Mouse (Mus musculus) gastrocnemius, postnatal 25 days (tissue): ENCODE results near the gene Trim44. TPM values are rescaled to one million over a fixed set of nuclear protein-coding genes. Genes with fewer than 3 reads are reported as not detected.

Source experiments
- DNase-seq: peaks from one replicate; pipeline ENCODE4 v3.0.0; 2022
- long read RNA-seq, 2 experiments: library from polyadenylated mRNA; stranded (forward); transcript quantifications; one replicate each; pipeline ENCODE4 v2.0.0; 2021
- total RNA-seq, 2 experiments: library from RNA; stranded (reverse); gene quantifications; 1 replicate in 1 of 2; 2 replicates in 1 of 2; pipeline ENCODE4 v1.2.3; 2021

Trim44 gene
- 10 to 100 TPM; 13.5 to 13.9 TPM for total RNA-seq
- long read RNA-seq, experiment 1, full-length matches to known transcripts = 1 of 24 reads
- long read RNA-seq, experiment 1, partial matches to known transcripts = 2 of 24 reads
- long read RNA-seq, experiment 1, other reads (novel, unspliced or antisense) = 21 of 24 reads
- long read RNA-seq, experiment 2, partial matches to known transcripts = 0 of 22 reads
- long read RNA-seq, experiment 2, other reads (novel, unspliced or antisense) = 22 of 22 reads

DNA sequence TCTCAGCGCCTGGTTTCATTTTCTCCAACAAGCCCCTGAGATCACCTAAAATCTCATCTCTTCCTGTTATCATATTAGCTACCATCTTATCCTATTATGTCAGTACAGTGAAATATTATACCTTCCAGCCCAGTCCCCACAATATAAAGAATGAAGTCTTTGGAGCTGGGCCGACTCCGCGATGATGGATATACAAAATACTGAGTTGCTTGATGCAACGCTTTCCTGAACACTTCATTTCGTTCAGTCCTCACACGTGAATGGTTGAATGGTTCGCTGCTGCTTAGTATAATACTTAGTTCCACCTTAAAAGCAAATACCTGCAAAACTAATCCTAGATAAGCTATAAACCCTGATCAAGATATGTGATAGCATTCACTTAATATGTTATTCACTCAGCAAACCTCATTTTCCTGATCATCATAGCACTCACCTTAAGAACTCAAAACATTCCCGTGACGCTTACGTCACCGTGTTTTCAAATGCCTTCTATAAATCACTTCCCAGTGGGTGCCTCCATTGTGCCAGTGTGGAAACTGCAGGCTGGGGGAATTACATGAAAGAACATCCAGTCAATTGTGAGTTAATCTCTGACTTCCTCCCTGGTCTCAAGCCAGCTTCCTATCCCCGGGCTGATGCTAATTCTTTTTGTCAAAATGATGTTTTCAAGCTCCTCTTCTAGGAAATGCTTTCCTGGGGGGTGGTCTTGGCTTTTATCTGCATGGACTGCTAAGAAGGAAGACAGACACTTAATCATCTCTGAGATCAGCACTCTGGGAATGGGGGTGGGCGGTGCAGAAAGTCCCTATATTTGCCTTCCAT lies at the start of gene Trim44:
Gene Trim44, minus strand, starts transcription at position 466 of the 822 bp plus-strand sequence.
- no peak for DNase-seq

DNA sequence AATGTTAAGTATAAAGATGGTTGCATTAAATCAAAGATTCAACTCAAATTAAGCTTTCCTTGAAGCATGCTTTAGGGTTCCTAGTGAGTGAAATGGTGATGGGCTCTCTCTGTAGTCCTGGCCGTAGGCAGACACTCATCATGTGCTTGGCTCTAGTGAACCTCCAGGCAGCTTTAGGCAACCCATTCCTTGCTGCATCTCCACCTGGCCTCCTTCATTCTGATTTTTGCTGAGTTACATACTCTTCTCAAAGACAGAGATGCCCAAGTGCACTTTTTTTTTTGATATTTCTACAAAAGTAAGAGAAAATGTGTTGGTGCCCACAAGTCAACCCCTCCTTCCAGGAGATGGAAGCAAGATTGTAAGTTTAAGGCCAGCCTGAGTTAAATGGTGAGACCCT lies 47.5 kb upstream of the Trim44 start:
- DNase-seq = no peak

DNA sequence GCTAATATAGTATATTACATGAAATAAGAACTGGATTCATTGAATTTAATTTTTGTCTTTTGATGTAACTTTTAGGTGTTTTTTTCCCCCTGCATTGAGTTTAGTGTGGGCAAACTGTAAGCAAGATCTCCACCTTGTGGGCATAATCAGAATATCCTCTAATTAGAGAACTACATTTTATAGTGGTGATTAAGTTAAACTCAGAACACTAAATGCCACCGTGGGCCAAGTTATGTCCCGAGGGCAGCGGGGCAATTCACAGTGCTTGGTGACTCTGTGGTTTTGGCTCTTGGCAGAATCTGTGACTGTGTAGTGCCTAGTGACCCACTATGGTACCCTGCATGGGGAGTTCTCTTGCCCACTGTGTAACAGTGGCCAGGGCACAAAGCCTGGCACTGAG lies 45.8 kb upstream of the Trim44 start:
- DNase-seq = no peak

- DNase-seq = peak; percentile 28
These were observed 44.3 kb upstream of the Trim44 start, which contains the start of gene Fjx1 for GRCm38 (mm10) chr2:102451671-102452549. TSS of gene Fjx1 (minus strand) at chr2:102452499.

DNA sequence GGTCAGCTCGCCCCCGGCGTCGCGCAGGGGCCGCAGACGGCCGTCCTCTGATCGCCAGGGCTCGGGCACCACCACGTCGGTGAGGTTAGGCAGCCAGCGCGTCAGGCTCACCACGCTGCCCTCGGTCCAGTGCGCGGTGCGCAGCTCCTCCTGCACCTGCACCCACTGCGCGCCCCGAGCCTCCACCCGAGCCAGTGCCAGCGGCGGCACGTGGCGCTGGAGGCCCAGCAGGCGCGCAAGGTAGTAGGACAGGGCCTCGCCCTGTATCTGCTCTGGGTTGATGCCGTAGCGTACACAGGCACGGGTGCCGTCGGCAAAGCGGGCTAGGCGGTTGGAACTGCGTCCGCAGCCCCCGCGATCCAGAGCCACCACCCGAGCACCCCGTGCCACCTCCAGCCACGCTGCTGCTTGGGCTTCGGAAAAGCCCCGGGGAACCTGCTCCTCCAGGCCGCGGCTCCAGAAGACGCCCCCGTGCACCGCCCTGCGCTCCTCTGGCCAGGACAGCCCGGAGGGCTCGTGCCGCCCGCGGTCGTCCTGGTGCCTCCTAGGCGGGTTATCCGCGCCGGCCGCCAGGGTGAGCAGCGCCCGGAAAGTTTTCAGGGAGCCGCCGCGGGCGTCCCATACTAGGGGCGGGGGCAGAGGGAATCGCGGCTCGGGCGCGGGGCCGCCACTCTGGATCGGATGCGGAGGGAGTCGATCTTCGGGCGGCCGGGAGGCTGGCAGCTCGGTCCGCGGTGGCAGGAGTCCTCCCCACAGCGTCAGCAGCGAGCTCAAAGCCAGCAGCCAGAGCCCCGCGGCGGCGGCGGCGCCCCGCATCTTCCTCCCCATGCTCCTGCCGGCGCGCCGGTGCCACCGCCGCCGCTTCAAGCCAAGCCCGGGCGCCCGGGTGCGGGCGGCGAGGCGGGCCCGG lies 43.4 kb upstream of the Trim44 start:
- peak; percentile 17 for DNase-seq

DNA sequence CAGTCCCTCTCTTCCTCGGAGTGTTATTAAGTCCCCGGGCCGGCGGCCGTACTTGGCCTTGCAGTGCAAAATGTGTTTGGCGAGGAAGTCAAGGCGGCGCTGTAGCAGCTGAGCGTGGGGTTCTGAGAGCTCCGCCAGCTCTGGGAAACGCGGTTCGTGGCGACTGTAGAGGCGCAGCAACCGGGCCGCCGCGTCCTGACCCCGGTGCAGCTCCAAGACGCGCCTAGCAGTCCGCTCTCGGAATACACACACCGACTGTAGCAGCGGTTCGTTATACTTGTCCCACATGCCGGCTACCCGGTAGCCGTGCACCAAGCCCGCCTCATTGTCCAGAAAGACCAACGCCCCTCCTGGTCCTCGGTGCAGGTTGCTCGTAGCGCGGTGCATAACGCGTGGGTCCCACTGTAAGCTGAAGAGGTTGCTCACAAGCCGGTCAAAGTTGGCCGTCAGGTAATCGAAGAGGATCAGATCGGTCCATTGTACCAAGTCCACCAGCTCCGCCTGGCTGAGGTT lies 42.7 kb upstream of the Trim44 start:
- DNase-seq = peak; percentile 40

GRCm38 (mm10) chr2:102449630-102450247 lies 42.1 kb upstream of the Trim44 start:
- DNase-seq = no peak

- no peak for DNase-seq
These were observed 41.4 kb upstream of the Trim44 start for GRCm38 (mm10) chr2:102449056-102449455.

- DNase-seq = no peak
These were observed 40.2 kb upstream of the Trim44 start for GRCm38 (mm10) chr2:102447831-102448230.

GRCm38 (mm10) chr2:102446851-102447250 lies 39.2 kb upstream of the Trim44 start:
- no peak for DNase-seq

DNA sequence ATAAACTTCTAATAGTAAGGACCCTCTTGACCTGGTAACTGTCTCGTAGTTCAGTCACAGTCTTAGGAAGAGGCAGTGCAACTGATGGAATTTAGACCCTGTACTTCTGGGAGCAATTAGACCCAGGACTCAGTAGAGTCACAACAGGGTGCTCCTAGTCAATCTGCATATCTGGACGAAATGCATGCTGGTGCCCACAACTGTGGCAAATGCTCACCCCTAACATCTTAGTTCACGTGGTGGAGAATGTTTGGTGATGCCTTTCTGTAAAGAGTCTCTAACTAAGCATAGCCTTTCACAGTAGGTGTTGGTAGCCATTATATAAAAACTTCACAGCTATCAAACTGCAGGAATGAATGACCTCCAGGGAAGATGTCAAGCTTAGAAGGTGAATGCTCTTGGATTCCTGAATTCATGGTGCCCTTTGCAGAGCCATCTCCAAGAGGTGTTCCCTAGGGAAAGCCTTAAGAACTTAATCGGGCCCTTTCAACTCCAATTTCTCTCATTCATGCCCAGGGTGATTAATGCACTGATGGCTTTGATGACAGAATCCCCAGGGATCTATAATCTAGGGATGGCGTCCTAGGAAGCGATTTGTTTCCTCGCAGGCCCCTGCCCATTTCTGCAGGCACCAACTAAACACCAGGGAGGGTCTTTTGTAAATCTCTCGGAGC lies 29.9 kb upstream of the Trim44 start:
- no peak for DNase-seq

GRCm38 (mm10) chr2:102433879-102434278 lies 26.3 kb upstream of the Trim44 start:
- DNase-seq = no peak

DNA sequence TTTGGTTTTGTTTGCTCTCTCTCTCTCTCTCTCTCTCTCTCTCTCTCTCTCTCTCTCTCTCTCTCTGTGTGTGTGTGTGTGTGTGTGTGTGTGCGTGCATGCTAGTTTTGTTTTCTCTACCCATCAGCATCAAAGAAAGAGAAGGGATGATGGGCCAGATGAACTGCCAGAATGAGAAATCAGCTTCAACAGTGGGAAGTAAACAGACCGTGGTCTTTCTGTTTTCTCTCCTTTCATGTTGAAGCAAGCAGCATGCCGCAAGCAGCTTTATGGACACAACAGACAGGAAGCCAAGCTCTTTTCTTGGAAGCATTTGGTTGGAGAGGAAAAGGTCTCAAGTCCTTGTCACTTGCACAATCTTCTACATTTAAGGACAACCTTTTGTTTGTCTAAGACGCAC lies 23.5 kb upstream of the Trim44 start:
- no peak for DNase-seq

DNA sequence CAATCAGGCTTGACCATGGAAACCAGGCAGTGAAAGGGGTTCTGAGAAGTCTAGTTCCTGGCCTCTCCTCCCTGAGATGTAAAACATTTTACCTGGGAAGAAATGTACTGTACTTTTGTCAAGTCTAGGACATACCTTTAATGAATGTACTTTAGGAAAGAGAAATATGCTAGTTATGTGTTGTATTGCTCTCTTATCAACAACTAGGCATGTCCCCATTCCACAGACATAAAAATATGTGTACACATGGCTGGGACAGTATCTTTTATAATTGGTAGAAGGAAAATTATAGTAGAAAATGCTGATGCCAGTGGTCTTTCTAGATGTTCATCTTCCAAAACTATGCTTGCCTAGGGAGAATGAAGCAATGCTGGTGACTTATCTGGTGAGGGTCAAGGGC lies 20.3 kb upstream of the Trim44 start:
- DNase-seq = no peak

DNA sequence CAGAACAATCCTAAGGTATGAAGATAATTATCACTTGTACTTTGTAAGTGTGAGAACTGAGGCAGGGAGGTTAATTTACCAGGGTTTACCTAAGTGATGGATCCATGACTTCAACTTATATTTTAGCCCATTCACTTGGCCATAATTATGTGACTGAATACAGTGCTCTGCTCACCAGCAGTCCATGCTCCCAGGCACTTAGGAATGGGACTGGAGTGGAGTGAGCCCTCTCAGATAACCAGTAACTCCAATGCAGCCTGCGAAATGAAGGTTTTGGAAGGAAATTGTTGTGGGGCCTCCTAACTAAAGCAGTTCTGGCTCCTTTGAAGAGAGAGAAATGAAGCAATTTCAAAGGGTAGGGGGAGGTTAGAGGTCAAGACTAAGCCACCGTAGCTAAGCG lies 18.8 kb upstream of the Trim44 start:
- DNase-seq = no peak

DNA sequence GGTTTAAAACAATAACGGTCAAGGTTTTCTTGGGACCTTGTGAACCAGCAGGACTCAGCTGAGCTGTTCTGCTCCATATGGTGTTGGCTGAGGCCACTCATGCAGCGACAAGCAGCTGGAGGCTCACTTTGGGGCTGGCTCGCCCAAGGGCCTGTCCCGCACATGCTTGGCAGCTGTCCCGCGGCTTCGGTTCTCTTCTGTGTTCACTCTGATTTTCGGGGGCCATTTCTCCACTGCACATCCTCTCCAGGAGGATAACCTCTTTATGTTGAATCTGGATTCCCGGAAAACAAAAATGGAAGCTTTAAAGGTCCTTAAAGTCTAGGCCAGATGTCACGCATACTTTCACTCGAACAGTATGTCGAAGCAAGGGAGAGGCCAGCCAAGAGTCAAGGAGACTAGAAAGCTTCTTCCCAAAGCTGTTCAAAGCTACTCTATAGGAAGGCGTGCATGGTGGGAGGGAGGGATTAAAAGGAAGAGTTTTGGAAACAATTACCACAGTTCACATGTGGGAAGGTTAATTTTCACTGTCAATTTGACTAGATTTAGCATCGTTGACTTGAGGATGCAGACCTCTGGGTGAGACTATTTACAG lies 8.6 kb upstream of the Trim44 start:
- no peak for DNase-seq

DNA sequence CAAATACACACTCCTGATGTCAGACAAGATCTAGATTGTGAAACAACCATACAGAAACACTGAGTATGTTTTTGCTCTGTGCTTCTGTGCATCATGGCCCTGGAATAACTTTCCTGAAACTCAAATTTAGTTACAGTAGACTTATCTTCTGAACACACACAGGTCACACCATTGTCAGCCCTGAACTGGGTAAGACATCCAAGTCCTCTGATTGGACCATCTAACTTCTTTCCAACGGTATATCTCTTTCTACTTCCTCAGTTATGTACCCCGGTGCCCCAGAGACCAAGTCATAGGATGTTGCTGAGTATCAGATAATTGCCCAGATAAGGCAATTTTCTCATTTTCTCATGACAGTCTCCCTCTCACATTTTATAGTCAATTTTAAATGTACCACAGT lies 5.1 kb upstream of the Trim44 start:
- DNase-seq = no peak

DNA sequence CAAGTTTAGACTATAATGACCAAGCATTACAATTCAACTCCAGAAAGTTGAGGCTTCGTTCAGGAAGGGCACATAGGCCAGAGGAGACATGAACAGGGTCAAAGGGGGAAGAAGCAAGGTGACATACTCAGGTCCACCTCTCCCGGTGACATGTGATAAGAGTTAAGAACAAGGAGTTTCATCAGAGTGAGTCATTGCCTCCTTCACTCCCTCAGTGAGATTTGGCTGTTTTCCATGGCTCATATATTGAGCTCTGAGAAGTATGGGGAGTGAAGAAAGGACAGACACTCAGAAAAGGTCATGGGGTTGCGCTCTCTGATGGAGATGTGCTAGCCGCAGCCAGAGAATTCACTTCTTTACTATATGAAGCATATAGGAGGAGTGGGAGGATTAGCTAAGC lies 3.0 kb upstream of the Trim44 start:
- DNase-seq = no peak

DNA sequence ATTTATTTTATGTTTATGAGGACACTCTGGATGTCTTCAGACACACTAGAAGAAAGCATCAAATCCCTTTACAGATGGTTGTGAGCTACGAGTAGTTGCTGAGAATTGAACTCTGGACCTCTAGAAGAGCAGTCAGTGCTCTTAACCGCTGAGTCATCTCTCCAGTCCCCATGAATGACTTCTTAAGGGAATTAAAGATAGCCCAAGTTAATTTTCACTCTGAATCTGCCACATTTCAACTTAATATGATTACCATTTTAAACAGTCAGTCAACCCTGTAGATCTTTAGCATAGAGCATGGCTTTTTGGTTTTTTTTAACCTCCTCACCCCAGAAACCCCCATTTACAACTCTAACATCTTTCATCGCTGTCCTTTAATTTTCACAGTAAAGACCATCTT lies 2.1 kb upstream of the Trim44 start:
- no peak for DNase-seq
